Mouse (Mus musculus) heart, postnatal 10 days (tissue): ENCODE results near the gene Efnb1. TPM values are rescaled to one million over a fixed set of nuclear protein-coding genes. Genes with fewer than 3 reads are reported as not detected.
"Not testable (repeated sequence)": the region's sequence is repeated elsewhere in the genome, so short reads cannot be mapped to it uniquely, and the experiment has no call there.

Source experiments
- DNase-seq, 2 experiments: peaks; one replicate each; pipeline ENCODE4 v3.0.0; 2021
- intact Hi-C: fragments of 180-260 bp; cut with DNase I; formaldehyde crosslinking; loops from one replicate; pipeline ENCODE4 v1.15.1; 2025
- total RNA-seq, 2 experiments: library from RNA; stranded (reverse); gene quantifications; 2 replicates each; pipeline ENCODE4 v1.2.3; 2021

Efnb1 gene
- total RNA-seq, result 10 to 100 TPM; 29.9 to 33.3 TPM

- peak; percentile 91 to 93 for DNase-seq
- intact Hi-C loops, result loop anchor here (1.0 to 10.0 kb wide), 7 partner anchors 81 to 439 kb away; no protein-coding TSS in a partner anchor
These were observed at the start of gene Efnb1 for GRCm38 (mm10) chrX:99135523-99136258. TSS of gene Efnb1 (plus strand) at chrX:99136130.

GRCm38 (mm10) chrX:99092704-99093103, 43.2 kb upstream of the Efnb1 start:
- DNase-seq, result no peak
- intact Hi-C loops, result no loop called here

- DNase-seq, intact Hi-C loops: not testable (repeated sequence)
These were observed 24.7 kb upstream of the Efnb1 start for GRCm38 (mm10) chrX:99111088-99111724.

GRCm38 (mm10) chrX:99119510-99119909, 16.4 kb upstream of the Efnb1 start:
- DNase-seq, result no peak
- intact Hi-C loops, result no loop called here

GRCm38 (mm10) chrX:99130059-99130458, 5.9 kb upstream of the Efnb1 start:
- intact Hi-C loops, result loop anchor here (1.0 to 10.0 kb wide), 4 partner anchors 305 to 1351 kb away; no protein-coding TSS in a partner anchor
- DNase-seq, result peak; percentile 81 to 82

GRCm38 (mm10) chrX:99132573-99132972, 3.4 kb upstream of the Efnb1 start:
- no peak for DNase-seq
- intact Hi-C loops, result loop anchor here (10.0 kb wide), 1 partner anchor 302 kb away; no protein-coding TSS in a partner anchor

GRCm38 (mm10) chrX:99134891-99135290, 1.0 kb upstream of the Efnb1 start:
- intact Hi-C loops, result loop anchor here (1.0 to 10.0 kb wide), 5 partner anchors 223 to 439 kb away; no protein-coding TSS in a partner anchor
- peak; percentile 88 to 89 for DNase-seq

GRCm38 (mm10) chrX:99136431-99136966, 569 bp downstream of the Efnb1 start:
- peak; percentile 53 to 58 for DNase-seq
- intact Hi-C loops, result loop anchor here (2.0 to 10.0 kb wide), 3 partner anchors 80 to 298 kb away; no protein-coding TSS in a partner anchor

GRCm38 (mm10) chrX:99137143-99137870, 1.4 kb downstream of the Efnb1 start:
- DNase-seq, result peak; percentile 31 to 32
- intact Hi-C loops, result loop anchor here (2.0 to 10.0 kb wide), 3 partner anchors 79 to 297 kb away; no protein-coding TSS in a partner anchor

GRCm38 (mm10) chrX:99137928-99138740, 2.2 kb downstream of the Efnb1 start:
- intact Hi-C loops, result loop anchor here (2.0 to 10.0 kb wide), 4 partner anchors 63 to 297 kb away; no protein-coding TSS in a partner anchor

GRCm38 (mm10) chrX:99141079-99141478, 5.1 kb downstream of the Efnb1 start:
- DNase-seq, result peak; percentile 11 to 18
- intact Hi-C loops, result no loop called here

More at GRCm38 (mm10) chrX:99137928-99138740, 2.2 kb downstream of the Efnb1 start:
- peak; percentile 19 to 25 for DNase-seq

- no peak for DNase-seq
- intact Hi-C loops, result no loop called here
These were observed 6.0 kb downstream of the Efnb1 start for GRCm38 (mm10) chrX:99141900-99142299.

- no peak for DNase-seq
- intact Hi-C loops, result no loop called here
These were observed 9.6 kb downstream of the Efnb1 start for GRCm38 (mm10) chrX:99145561-99145960.

- intact Hi-C loops, result no loop called here
- no peak for DNase-seq
These were observed 12.4 kb downstream of the Efnb1 start for GRCm38 (mm10) chrX:99148061-99148905.

GRCm38 (mm10) chrX:99149047-99149446, 13.1 kb downstream of the Efnb1 start:
- DNase-seq, result no peak
- intact Hi-C loops, result no loop called here

GRCm38 (mm10) chrX:99149900-99150299, 14.0 kb downstream of the Efnb1 start:
- intact Hi-C loops, result no loop called here

GRCm38 (mm10) chrX:99150712-99151111, 14.8 kb downstream of the Efnb1 start:
- DNase-seq, result no peak
- intact Hi-C loops, result no loop called here

More at GRCm38 (mm10) chrX:99149900-99150299, 14.0 kb downstream of the Efnb1 start:
- DNase-seq, result peak; percentile 15 to 16

- intact Hi-C loops, result no loop called here
- no peak for DNase-seq
These were observed 15.5 kb downstream of the Efnb1 start for GRCm38 (mm10) chrX:99151434-99151833.

- intact Hi-C loops, result no loop called here
- no peak for DNase-seq
These were observed 16.2 kb downstream of the Efnb1 start for GRCm38 (mm10) chrX:99152141-99152540.
